20 mouse cellular contexts compared by ENCODE assay signal in the genomic region with DNA sequence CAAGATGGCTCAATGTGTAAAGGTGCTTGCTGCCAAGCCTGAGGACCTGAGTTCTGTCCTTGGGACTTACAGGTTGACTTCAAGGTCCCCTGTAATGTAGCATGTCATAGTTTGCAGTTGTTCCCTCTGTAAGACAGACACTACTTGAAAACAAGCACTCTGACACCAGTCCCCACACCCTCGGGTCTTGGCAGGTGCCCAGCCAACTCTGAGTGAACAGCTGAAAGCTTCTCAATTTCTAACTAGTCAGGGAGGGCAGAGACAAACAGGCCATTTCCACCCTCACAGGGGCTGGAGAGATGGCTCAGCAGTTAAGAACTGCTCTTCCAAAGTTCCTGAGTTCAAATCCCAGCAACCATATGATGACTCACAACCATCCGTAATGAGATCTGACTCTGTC. TPM values are rescaled to one million over a fixed set of nuclear protein-coding genes. Genes with fewer than 3 reads are reported as not detected.
DNase-seq lines count a peak whose midpoint lies in the region; TF ChIP-seq lines count a peak whose summit lies in the region.
"Had no signal": no experiment of that assay in that cellular context is flagged by ENCODE, and none has a peak within 500 bp of the region (broad histone marks: within the 10 kb centered on the region; RNA-seq: fewer than 3 reads in every experiment).

No protein-coding gene starts in this region.

- H3K9ac ChIP-seq in MEL (ENCODE audit: control insufficient read depth, low read depth, low read length, poor library complexity, severe bottlenecking) = no peak overlapping the region
- H3K9ac ChIP-seq: embryonic facial prominence, embryonic 15.5 days; heart, embryonic 12.5 days had no signal

- H3K27ac ChIP-seq in MEL (ENCODE audit: control insufficient read depth, low read depth, low read length) = no peak overlapping the region
- H3K27ac ChIP-seq: embryonic facial prominence, embryonic 15.5 days; forebrain, embryonic 10.5 days; heart, adult 2 months had no signal

- TF ChIP-seq EP300 in MEL (IDR thresholded peaks at IDR 0.05; ENCODE audit: low read depth in 1 of 2, low read length in 2 of 2) = no peak

- TF ChIP-seq CTCF in MEL (IDR thresholded peaks at IDR 0.05 in 2 of 3, conservative IDR thresholded peaks at IDR 0.05 in 1 of 3; ENCODE audit: control insufficient read depth in 1 of 3, insufficient read depth in 1 of 3, low read depth in 2 of 3, low read length in 3 of 3, poor library complexity in 1 of 3, severe bottlenecking in 1 of 3) = no peak

- H3K4me1 ChIP-seq in MEL (ENCODE audit: control insufficient read depth in 1 of 2, insufficient read depth in 2 of 2, low read length in 2 of 2) = no peaks in the 10 kb centered on the region
- H3K4me1 ChIP-seq: embryonic facial prominence, embryonic 15.5 days; forebrain, embryonic 10.5 days; heart, embryonic 12.5 days had no signal

- H3K4me3 ChIP-seq in MEL (ENCODE audit: control insufficient read depth in 1 of 2, insufficient read depth in 1 of 2, low read depth in 2 of 2, low read length in 2 of 2) (no peak overlapping the region), myocyte (no peak overlapping the region)
- H3K4me3 ChIP-seq: embryonic facial prominence, embryonic 15.5 days; erythroblast, embryonic 14.5 days; forebrain, embryonic 10.5 days; heart, adult 2 months; heart, embryonic 12.5 days had no signal

- H3ac ChIP-seq in myocyte (ENCODE audit: control insufficient read depth, insufficient read length) = no peak overlapping the region

- no peaks in the 10 kb centered on the region for H3K79me2 ChIP-seq in MEL (ENCODE audit: control insufficient read depth, insufficient read depth, low read length, poor library complexity)
- no peaks in the 10 kb centered on the region for H3K79me2 ChIP-seq in myocyte (ENCODE audit: control insufficient read depth, insufficient read depth)

- intact Hi-C loops in gastrocnemius, postnatal 14 days (cut with DNase I; ENCODE audit: low total_unique reads) = loop anchor here (10.0 kb wide), 1 partner anchor 63 kb away; a partner anchor contains a TSS

- no peaks in the 10 kb centered on the region for H3K9me3 ChIP-seq in MEL (replicated peaks; ENCODE audit: insufficient read depth, low read length)
- H3K9me3 ChIP-seq: embryonic facial prominence, embryonic 15.5 days; forebrain, embryonic 10.5 days; heart, embryonic 12.5 days had no signal

- DNase-seq in adrenal gland, postnatal 10 days = peak; percentile 35
- no peak for DNase-seq in adrenal gland, adult 2 months
- DNase-seq in gastrocnemius, postnatal 14 days = peak; percentile 40
- no peak for DNase-seq in gastrocnemius, adult 8-10 months (ENCODE audit: low spot score in 2 of 2)
- peak; percentile 41 for DNase-seq in MEL (ENCODE audit: low read depth, low spot score)
- DNase-seq in frontal cortex, adult 2 months (ENCODE audit: extremely low spot score in 1 of 2, low spot score in 1 of 2) = no peak
- DNase-seq: adrenal gland, postnatal 14 days; B cell, adult 2 months; cerebellum, adult 18-20 months; cerebellum, adult 9-11 months; cerebellum, postnatal 36 days; heart, postnatal 36 days; kidney, adult 9 months had no signal

- H3K4me2 ChIP-seq in myocyte (ENCODE audit: low read depth) = no peak overlapping the region
- H3K4me2 ChIP-seq: embryonic facial prominence, embryonic 15.5 days; heart, embryonic 12.5 days had no signal

- H3K27me3 ChIP-seq in MEL (ENCODE audit: control insufficient read depth in 1 of 2, insufficient read depth in 2 of 2, low read length in 2 of 2) = no peaks in the 10 kb centered on the region
- no peaks in the 10 kb centered on the region for H3K27me3 ChIP-seq in myocyte (ENCODE audit: control insufficient read depth, insufficient read depth, insufficient read length)
- H3K27me3 ChIP-seq: embryonic facial prominence, embryonic 15.5 days; heart, embryonic 12.5 days had no signal

- TF ChIP-seq POLR2A in MEL (IDR thresholded peaks at IDR 0.05; ENCODE audit: control insufficient read depth in 1 of 2, insufficient read depth in 1 of 2, low read depth in 1 of 2, low read length in 2 of 2, poor library complexity in 1 of 2) (no peak), myocyte (IDR thresholded peaks at IDR 0.05; ENCODE audit: insufficient read length, low read depth) (no peak)

- no peaks in the 10 kb centered on the region for H3K36me3 ChIP-seq in MEL (ENCODE audit: control insufficient read depth in 1 of 2, insufficient read depth in 2 of 2, low read length in 2 of 2)
- no peaks in the 10 kb centered on the region for H3K36me3 ChIP-seq in myocyte (ENCODE audit: control insufficient read depth, insufficient read depth)
- H3K36me3 ChIP-seq: embryonic facial prominence, embryonic 15.5 days; forebrain, embryonic 10.5 days; heart, embryonic 12.5 days had no signal

- no peak for TF ChIP-seq RAD21 in MEL (IDR thresholded peaks at IDR 0.05; ENCODE audit: low read depth, low read length)

TF ChIP-seq in MEL, 35 proteins besides CTCF, POLR2A, EP300 and RAD21:
- TF ChIP-seq MAFK (IDR thresholded peaks at IDR 0.05; ENCODE audit: borderline replicate concordance, low read depth, low read length) (no peak), MEF2A (IDR thresholded peaks at IDR 0.05; ENCODE audit: extremely low read depth, insufficient replicate concordance, low read depth, low read length, poor library complexity, severe bottlenecking) (no peak), BHLHE40 (IDR thresholded peaks at IDR 0.05; ENCODE audit: borderline replicate concordance, low read depth, low read length) (no peak), NRF1 (IDR thresholded peaks at IDR 0.05; ENCODE audit: insufficient read depth, low read depth, low read length, poor library complexity, severe bottlenecking) (no peak)

TF ChIP-seq in myocyte, 11 proteins besides CTCF, POLR2A, EP300 and RAD21:
- TF ChIP-seq MYOD1 (IDR thresholded peaks at IDR 0.05; ENCODE audit: control insufficient read depth in 1 of 3, insufficient read length in 2 of 3, low read depth in 2 of 3) = peak in 1 of 3 experiments; percentile 50
- no peak for TF ChIP-seq E2F4 (IDR thresholded peaks at IDR 0.05; ENCODE audit: insufficient read depth)
- peak in 2 of 3 experiments; percentile 48 to 70 for TF ChIP-seq MYOG (IDR thresholded peaks at IDR 0.05; ENCODE audit: control insufficient read depth in 1 of 3, insufficient read depth in 1 of 3, insufficient read length in 2 of 3, low read depth in 2 of 3)
- TF ChIP-seq MAX (IDR thresholded peaks at IDR 0.05; ENCODE audit: low read depth) = no peak

RNA-seq across cellular contexts. Expression of a gene that starts 11.6 kb away (rescaled TPM):
- 10 to 100 TPM; 34.6 to 35.5 TPM for total RNA-seq in adrenal gland, postnatal 10 days (2021)
- total RNA-seq in adrenal gland, adult 2 months (2021) = 100 to 1,000 TPM in 1 of 2 experiments, 10 to 100 TPM in 1; 97.4 to 350 TPM
- polyA plus RNA-seq in adrenal gland, adult 2 months (2012; rRNA removed) = 193 and 279 TPM in 2 replicates
- total RNA-seq in gastrocnemius, postnatal 14 days (2021) = under 1 TPM; 0.24 to 0.39 TPM
- total RNA-seq in gastrocnemius, adult 8-10 months (2022) = under 1 TPM in 1 of 4 experiments, not detected in 3; 0.34 TPM
- 0.04 TPM in 1 of 2 replicates, not detected in the other for total RNA-seq in MEL (2012; rRNA removed)
- polyA plus RNA-seq in MEL (2012; ENCODE audit: insufficient read depth in 1 of 2, insufficient read length in 2 of 2, low read depth in 1 of 2, low replicate concordance in 2 of 2, missing spikeins in 1 of 2) (1 to 10 TPM in 1 of 2 experiments, not detected in 1; 1.4 TPM), myocyte (2012; fragmentation: generic; extraction: Trizol) (0.08 TPM)
- 0.88 and 0.92 TPM in 2 replicates for polyA plus RNA-seq in frontal cortex, adult 2 months (2012; rRNA removed)
- polyA plus RNA-seq: erythroblast, embryonic 14.5 days; inflammation-experienced regulatory T-cells, adult 6 months had no signal

RNA-seq across cellular contexts. Expression of a gene that starts 31.6 kb away (rescaled TPM):
- 1 to 10 TPM in 1 of 2 experiments, under 1 TPM in 1; 0.78 to 1.7 TPM for total RNA-seq in adrenal gland, postnatal 10 days (2021)
- total RNA-seq in adrenal gland, adult 2 months (2021) = 1 to 10 TPM in 1 of 2 experiments, not detected in 1; 1.7 TPM
- polyA plus RNA-seq in adrenal gland, adult 2 months (2012; rRNA removed) = 0.31 and 0.40 TPM in 2 replicates
- under 1 TPM in 1 of 2 experiments, not detected in 1; 0.53 TPM for total RNA-seq in gastrocnemius, postnatal 14 days (2021)
- total RNA-seq in gastrocnemius, adult 8-10 months (2022) = 1 to 10 TPM in 1 of 4 experiments, under 1 TPM in 1, not detected in 2; 0.86 to 1.7 TPM
- total RNA-seq in MEL (2012; rRNA removed) = 0.42 and 0.92 TPM in 2 replicates
- polyA plus RNA-seq in MEL (2012; ENCODE audit: insufficient read depth in 1 of 2, insufficient read length in 2 of 2, low read depth in 1 of 2, low replicate concordance in 2 of 2, missing spikeins in 1 of 2) (under 1 TPM in 1 of 2 experiments, not detected in 1; 0.42 TPM), myocyte (2012; fragmentation: generic; extraction: Trizol) (not detected)
- 0.95 and 1.1 TPM in 2 replicates for polyA plus RNA-seq in frontal cortex, adult 2 months (2012; rRNA removed)
- polyA plus RNA-seq: erythroblast, embryonic 14.5 days had no signal

RNA-seq across cellular contexts. Expression of a gene that starts 43.4 kb away (rescaled TPM):
- 10 to 100 TPM; 56.2 to 62.8 TPM for total RNA-seq in adrenal gland, postnatal 10 days (2021)
- 100 to 1,000 TPM in 1 of 2 experiments, 10 to 100 TPM in 1; 65.1 to 134 TPM for total RNA-seq in adrenal gland, adult 2 months (2021)
- 60.3 and 70.1 TPM in 2 replicates for polyA plus RNA-seq in adrenal gland, adult 2 months (2012; rRNA removed)
- 10 to 100 TPM; 14.5 to 15.0 TPM for total RNA-seq in gastrocnemius, postnatal 14 days (2021)
- 10 to 100 TPM; 13.2 to 16.5 (median 16.3) TPM for total RNA-seq in gastrocnemius, adult 8-10 months (2022)
- 1.7 and 2.5 TPM in 2 replicates for total RNA-seq in MEL (2012; rRNA removed)
- polyA plus RNA-seq in MEL (2012; ENCODE audit: insufficient read depth in 1 of 2, insufficient read length in 2 of 2, low read depth in 1 of 2, low replicate concordance in 2 of 2, missing spikeins in 1 of 2) (10 to 100 TPM in 1 of 2 experiments, not detected in 1; 23.7 TPM), myocyte (2012; fragmentation: generic; extraction: Trizol) (6.7 TPM)
- 39.0 and 44.3 TPM in 2 replicates for polyA plus RNA-seq in frontal cortex, adult 2 months (2012; rRNA removed)

Comparison
In these comparisons a context has a peak if more than half of its experiments do, and no peak if none do; other contexts are left out.
1. DNase-seq: peak in adrenal gland, postnatal 10 days (single experiment), gastrocnemius, postnatal 14 days (single experiment) and MEL (single experiment); none in adrenal gland, adult 2 months (single experiment), gastrocnemius, adult 8-10 months (0 of 2) and frontal cortex, adult 2 months (0 of 2).
2. RNA of a gene that starts 11.6 kb away (total RNA-seq): 97.4 to 350 TPM in adrenal gland, adult 2 months and 34.6 to 35.5 TPM in adrenal gland, postnatal 10 days; 0.24 to 0.39 TPM in gastrocnemius, postnatal 14 days, 0.34 TPM in gastrocnemius, adult 8-10 months and 0.04 TPM in MEL; every median in the first group is over 10 times any median in the second.